Mouse (Mus musculus): ENCODE data around the gene Npepl1.

Npepl1 gene

DNA sequence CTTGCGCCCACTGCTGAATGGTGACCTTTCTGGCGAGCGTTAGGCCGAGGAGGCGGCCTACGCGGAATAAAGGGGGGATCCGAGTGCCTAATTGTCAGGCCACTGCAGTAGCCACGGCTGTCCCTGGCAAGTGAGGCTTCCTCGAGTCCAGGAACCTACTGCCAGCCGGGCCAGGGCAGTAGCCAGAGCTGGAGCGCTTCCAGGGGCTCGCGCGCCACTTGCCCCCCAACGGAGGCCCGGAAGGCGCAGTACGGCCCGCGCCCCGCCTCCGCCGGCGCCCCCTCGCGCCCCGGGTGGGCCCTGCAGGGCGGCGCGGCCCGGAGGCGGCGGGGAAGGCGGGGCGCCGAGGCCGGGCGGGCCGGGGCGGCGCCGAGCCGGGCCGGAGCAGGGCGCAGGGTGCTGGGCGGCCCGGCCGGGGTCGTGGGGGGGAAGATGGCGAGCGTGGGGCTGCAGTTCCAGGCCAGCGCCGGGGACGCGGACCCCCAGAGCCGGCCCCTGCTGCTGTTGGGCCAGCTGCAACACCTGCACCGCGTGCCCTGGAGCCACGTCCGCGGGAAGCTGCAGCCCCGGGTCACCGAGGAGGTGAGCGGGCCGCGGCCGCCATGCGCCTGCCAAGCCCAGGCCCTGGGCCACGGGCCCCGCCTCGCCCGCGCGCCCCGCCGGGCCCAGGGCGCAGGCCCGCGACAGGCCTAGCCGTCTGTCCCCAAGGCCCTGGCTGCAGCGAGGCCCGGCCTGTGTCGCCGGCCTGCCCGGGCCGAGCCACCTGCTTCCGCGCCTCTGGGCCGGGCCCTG, at the start of gene Npepl1:
TSS of gene Npepl1 (plus strand) at position 359 of the 792 bp plus-strand sequence.
- peak; percentile 29 to 43 for DNase-seq (ENCODE audit: low spot score in 2 of 2)

GRCm38 (mm10) chr2:174061219-174061618, 48.9 kb upstream of the Npepl1 start:
- no peak for DNase-seq (ENCODE audit: low spot score in 2 of 2)

GRCm38 (mm10) chr2:174063074-174063473, 47.1 kb upstream of the Npepl1 start:
- no peak for DNase-seq (ENCODE audit: low spot score in 2 of 2)

- no peak for DNase-seq (ENCODE audit: low spot score in 2 of 2)
Measured at GRCm38 (mm10) chr2:174063527-174064211, 46.5 kb upstream of the Npepl1 start.

DNA sequence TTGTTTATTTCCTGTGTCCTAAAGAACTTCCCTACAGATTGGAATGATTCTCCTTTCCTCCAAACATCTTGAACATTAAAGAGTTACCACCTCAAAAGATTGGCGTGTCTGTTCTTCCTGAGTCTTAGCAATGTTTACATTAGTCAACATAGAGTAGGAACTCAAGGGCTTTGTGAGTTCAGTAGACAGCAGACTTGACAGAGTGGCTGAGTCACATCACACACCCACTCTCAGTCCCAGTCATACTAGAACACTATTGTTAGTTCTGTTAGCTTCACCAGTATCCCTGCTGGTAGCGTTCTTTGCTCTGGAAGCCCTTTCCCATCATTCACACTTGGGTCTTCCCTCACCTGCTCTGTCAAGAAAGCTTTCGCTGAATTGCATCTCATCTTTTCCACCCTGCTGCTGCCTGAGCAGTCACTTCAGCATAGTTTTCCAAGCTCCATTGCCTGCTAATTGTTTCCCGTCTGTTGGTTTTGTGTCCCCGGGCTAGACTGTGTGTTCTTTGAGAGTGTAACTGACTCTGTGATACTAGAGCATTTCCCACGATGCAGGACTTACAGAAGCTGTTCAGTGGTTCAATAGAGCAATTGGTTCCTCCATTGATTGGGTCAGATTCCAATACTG, 42.2 kb upstream of the Npepl1 start:
- DNase-seq (ENCODE audit: low spot score in 2 of 2): no peak

DNA sequence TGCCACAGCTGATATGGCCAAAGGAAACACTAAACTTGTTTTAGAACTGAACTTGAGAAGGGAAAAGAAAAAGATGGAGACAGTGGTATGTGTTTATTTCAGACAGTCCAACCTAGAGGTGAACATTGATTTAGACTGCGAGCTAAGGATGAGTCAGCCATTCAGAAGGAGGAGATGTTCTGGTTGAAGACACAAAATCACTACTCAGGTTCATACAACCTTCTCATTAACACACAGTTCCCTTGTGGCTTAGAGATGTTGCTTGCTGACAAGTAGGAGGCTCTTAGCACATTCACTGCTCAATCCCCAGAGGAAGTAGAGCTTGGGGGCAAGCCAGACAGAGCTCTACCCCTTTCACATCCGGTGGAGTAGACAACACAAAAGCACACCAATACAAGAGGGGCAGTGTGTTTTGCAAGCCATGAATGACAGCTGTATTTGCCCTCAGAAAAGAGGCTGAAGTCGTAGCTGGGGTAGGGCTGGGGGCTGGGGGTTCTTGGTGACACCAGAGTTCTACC, 40.6 kb upstream of the Npepl1 start:
- no peak for DNase-seq (ENCODE audit: low spot score in 2 of 2)

DNA sequence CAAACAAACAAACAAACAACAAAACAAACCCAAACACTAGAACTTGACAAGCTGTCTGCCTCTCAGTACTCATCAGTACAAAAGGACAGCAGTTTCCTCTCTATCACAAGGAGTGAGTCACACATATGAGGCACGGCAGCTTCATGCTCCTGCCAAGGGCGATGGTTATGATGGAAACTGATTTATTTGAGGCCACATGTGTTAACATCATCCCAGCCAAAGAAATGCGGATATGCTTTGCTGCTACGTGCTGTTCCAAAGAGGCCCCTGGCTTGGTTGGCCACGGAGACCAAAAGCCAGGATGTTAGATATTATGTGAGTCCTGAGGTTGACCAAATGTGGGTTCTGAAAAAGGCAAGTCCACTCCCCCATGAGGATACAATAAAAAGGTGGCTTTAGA, 38.7 kb upstream of the Npepl1 start:
- no peak for DNase-seq (ENCODE audit: low spot score in 2 of 2)

DNA sequence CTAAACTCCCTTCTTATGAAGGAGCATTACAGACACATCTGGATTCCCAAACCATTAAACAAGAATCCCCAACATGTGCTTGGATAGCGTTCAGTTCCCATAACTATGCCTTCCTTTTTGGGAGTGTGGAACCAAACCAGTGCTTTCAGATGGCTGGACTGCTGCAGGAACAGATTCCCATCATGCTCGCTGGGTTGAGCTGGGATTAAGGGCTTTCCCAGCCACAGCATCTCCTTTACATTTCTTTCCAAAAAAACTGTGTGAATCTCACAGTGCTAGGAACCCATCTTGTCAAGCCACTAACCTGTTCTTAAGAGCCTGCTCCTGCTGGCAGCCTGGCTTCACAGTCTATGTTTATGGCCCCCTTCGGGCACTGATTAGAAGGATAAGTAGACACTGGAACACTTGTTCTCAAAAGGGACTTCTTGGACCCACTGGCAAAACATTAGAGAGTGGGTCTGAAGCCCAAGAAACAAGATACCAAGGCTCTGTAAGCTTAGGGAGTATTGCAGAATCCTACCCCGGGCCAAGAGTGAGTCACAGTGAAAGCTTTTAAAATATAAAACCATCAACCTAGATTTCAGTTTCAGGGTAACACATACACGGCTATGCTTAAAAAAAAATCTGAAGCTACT, 36.9 kb upstream of the Npepl1 start:
- no peak for DNase-seq (ENCODE audit: low spot score in 2 of 2)

- DNase-seq (ENCODE audit: low spot score in 2 of 2): no peak
Measured at GRCm38 (mm10) chr2:174074621-174075020, 35.5 kb upstream of the Npepl1 start.

- no peak for DNase-seq (ENCODE audit: low spot score in 2 of 2)
Measured at GRCm38 (mm10) chr2:174075072-174075570, 35.0 kb upstream of the Npepl1 start.

GRCm38 (mm10) chr2:174075673-174076432, 34.3 kb upstream of the Npepl1 start, which contains the start of gene Stx16:
Gene Stx16, plus strand, starts transcription at chr2:174076308.
- DNase-seq (ENCODE audit: low spot score in 2 of 2): peak; percentile 69 to 78

GRCm38 (mm10) chr2:174076433-174076824, 33.7 kb upstream of the Npepl1 start:
- no peak for DNase-seq (ENCODE audit: low spot score in 2 of 2)

DNA sequence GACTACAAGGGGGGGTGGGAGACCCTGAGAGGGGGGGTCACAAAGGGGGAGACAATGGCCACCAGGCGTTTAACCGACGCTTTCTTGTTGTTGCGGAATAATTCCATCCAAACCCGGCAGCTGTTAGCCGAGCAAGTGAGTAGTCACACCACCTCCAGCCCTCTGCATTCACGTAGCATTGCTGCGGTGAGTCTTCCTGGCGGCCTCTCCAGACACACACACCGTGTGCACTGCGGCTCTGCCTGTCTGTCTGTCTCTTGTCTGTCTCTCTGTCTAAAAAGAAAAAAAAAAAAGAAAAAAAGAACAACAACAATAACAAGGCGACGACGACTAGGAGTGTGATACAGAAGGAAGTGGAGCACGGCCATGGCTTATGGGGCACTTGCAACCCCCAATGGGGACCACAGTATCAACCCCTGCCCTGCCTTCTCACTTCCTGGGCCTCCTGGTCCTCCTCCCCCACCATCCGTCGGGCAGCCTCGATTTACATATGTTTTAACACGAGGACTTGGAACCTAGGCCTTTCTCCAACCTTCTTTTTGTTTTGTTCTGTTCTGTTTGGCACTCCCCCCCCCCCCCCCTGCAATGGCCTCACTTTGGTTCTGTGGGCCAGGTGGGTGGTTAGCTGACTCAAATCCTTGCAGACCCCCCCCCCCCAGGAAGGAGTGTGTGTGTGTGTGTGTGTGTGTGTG, 33.0 kb upstream of the Npepl1 start:
- peak; percentile 35 to 61 for DNase-seq (ENCODE audit: low spot score in 2 of 2)

DNA sequence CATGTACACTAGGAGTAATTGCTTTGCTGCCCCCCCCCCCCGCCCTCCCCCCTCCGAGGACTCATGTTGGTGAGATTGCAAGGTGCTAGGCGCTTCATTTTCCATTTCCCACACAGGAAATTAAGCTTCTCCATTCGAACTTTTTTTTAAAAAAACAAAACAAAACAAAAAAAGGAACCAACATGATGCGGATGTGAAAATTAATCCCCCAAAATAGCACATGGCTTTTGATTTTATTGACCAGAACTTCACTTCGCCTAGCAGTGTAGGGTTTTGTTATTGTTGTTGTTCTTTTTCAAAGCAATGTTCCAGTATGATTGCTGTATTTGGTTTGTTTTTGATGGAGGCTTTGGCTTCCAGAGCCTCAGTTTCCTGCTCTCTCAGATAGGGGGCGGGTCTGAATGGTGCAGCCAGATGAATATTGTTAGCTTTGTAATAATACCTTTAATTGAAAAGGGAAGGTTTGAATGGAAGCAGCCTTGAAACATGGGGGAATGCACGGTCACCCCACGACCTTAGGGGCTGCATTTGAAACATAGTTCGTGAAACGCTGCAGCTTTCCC, 32.3 kb upstream of the Npepl1 start:
- DNase-seq (ENCODE audit: low spot score in 2 of 2): no peak

GRCm38 (mm10) chr2:174081833-174082232, 28.3 kb upstream of the Npepl1 start:
- DNase-seq (ENCODE audit: low spot score in 2 of 2): no peak

DNA sequence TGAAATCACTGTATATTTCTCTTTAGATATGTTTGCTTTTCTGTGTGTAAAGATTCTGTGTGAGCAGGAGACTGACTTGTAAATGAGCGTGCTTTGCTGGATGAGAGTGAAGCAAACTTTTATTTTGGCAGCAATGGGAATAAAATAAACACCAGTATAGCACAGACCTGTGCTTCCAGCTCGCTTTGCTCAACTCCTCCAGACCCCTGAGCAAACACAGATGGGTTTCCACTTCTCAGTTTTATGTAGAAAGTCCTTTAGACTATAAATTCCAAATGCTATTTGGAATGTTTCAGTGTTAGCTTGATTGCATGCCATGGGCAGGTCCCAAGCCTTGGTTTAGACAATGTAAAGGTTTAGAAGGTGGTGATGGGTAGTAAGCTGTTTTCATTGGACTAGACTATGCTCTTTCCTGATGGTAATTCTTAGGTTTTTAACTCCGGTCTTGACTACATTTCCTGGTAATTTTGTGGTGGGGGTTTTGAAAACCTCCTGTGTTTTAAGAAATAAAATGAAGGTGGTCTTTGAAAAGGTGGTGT, 27.7 kb upstream of the Npepl1 start:
- DNase-seq (ENCODE audit: low spot score in 2 of 2): no peak

DNA sequence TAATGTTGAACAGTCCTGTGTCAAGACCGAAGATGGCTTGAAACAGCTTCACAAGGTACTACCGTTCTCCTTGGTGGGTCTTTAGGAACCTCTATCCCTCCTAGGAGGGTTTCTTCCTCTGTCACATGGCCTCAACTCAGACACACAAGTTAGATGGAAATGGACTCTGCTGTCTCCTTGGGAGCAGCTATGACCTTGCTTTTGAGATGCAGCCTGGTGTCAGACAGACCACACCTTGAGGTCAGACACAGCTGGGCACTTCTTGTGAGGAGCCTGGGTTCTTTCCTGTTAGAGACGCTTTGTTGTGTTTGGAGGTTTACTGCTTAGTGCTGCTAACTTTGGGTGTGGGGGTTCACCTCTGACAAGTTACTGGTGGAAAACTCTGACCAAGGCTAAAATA, 15.1 kb upstream of the Npepl1 start:
- DNase-seq (ENCODE audit: low spot score in 2 of 2): no peak

DNA sequence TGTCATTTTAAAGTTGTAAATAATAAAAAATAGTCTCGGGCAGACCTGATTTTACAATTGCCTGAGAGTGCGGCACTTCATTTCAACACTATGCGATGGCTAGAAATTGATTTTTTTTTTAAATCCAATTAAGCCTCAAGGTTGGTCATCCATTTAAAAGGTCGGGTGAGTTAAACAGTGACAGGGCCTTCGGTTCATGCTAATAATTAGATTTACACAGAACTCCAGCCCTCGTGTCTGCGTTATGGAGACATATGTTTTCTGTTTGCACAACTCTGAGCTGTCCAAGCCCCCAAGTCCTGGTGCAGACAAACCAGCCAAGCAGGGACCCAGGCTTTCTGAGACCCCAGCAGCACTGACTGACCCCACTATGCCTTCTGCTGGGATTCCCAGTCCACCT, 7.8 kb upstream of the Npepl1 start:
- DNase-seq (ENCODE audit: low spot score in 2 of 2): no peak

GRCm38 (mm10) chr2:174103527-174103926, 6.6 kb upstream of the Npepl1 start:
- no peak for DNase-seq (ENCODE audit: low spot score in 2 of 2)

DNA sequence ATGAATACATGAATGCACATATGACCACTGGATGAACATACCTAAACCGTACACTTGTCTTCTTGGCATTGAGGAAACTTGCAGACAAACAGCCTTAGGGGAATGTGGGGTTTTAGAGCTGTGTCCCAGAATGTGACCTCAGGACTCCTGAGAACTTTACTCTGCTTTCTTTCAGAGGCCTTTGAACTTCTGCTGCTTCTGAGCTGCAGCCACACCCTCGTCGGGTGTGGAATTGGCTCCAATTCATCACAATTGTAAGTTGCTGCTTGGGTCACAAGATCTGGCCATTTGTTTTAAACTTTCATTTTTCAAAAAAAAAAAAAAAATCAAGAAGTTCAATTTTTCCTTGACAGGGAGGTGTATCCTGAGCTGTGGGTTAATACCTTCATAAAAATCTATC, 2.8 kb upstream of the Npepl1 start:
- DNase-seq (ENCODE audit: low spot score in 2 of 2): no peak

All from natural killer cell, adult 2 months (primary cell).